Mouse (Mus musculus): Measurements from ENCODE around the gene Phospho2.

The Phospho2 gene

DNA sequence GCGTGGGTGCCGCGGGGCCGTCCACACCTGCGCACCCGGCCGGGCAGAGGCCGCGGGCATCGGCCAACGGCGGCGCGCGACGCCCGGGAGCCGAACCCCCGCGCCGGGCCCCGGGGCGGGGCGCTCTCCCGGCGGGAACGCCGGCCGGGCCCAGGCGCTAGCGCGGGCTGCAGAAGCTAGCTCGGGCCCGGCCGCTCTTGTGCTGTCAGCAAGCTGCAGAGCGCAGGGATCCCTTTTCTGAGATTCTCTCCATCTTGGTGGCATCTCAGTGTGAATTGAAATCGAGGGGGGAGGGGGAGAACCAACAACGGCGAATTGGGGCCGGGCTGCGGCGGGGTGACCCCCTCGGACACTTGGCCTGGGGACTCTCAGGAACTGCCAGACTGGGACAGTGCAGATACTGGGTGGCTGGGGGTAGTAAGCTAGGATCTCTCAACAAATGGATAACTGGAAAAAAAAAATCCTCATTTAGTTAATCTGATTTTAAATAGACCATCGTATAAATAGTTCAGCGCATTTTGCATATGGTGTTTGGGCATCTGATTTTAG lies 33.8 kb downstream of the Phospho2 start:
- no peak for DNase-seq (ENCODE audit: low spot score in 2 of 2)

DNA sequence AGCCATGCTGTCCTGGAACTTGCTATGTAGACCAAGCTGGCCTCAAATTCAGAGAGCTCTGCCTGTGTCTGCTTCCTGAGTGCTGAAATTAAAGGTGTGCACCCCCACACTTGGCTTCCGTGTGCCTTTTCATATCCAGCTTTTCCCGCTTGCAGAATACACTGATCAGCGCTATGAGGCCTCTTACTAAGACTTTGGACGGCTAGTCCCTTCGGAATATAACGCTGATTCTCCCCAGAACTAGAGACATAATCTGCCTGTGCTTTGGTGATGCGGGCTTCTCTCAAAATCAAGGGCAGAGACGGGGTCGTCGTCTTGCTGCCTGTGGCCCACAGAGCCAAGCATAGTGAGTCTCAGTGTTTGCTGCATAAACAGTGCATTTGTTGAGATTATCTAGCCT lies 36.5 kb downstream of the Phospho2 start:
- DNase-seq (ENCODE audit: low spot score in 2 of 2) = no peak

DNA sequence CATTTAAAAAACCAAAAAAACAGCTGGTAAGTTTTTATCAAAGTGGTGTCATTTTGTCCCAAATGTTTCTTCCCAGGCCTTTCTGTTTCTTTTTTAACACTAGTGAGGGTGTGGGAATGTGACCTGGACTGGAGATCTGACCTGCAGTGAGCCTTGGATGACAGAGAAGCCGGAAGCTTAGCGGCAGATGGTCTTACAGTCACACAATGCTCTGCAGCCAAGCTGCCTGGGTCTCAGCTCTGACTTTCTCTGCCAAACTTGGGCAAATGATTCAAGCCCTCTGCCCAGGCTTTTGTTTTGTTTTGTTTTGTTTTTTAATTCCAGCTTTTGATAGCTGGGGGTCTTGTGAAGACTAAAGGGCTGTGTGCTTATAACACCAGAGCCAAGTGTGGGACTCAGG lies 37.0 kb downstream of the Phospho2 start:
- DNase-seq (ENCODE audit: low spot score in 2 of 2) = no peak

DNA sequence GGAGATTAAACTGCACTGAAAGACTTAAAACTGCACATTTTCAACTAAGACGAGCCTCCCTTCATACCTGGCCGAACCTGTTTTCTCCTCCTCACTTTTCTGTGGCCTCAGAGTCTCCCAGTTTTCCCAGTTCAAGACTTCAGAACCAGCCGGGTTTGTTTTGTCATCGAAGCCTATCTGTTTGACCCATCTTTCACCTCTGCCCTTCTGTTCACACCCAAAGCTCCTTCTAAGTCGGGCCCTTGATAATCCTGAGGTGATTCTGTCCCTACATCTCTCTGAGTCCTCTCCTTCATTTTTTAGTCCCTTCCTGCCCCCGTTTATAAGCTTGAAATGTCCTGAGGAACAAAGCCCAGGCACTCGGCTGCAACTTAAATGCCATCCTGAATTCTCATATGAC lies 38.6 kb downstream of the Phospho2 start:
- DNase-seq (ENCODE audit: low spot score in 2 of 2) = no peak

DNA sequence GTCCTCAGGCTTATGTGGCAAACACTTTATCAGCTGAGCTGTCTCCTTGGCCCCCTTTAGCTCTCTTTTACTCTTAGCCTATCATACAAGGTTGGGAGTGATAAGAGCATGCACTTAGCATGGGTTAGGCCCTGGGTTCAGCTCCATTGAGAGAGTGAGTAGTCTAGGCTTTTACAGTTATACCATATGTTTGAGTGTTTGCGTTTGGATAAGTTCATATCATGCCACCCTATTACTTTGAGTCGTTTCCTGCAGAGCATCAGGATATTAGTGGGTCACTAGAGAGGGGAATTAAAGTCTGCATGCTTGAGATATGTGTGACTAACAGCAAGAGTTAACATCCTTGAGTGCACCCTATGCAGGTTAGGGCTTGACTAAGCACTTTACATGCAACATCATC lies 40.3 kb downstream of the Phospho2 start:
- DNase-seq (ENCODE audit: low spot score in 2 of 2) = no peak

DNA sequence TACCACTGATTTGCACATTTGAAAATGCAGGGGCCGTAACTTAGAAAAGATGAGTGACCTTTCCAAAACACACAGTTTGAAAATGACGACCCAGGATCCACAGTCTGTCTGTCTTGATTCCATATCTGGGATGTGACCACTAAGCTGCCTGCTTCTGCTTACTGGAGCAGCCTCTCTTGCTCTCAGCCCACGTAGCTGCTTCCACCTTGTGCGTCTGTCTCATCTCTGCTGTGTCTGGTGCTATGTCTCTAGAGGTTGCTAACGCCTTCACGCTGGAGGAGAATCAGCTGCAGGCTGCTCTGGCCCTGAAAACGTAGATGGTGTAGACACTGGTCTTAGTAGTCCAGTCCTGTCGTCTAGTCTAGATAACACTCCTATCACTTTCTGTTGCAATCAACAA lies 40.7 kb downstream of the Phospho2 start:
- DNase-seq (ENCODE audit: low spot score in 2 of 2) = no peak

DNA sequence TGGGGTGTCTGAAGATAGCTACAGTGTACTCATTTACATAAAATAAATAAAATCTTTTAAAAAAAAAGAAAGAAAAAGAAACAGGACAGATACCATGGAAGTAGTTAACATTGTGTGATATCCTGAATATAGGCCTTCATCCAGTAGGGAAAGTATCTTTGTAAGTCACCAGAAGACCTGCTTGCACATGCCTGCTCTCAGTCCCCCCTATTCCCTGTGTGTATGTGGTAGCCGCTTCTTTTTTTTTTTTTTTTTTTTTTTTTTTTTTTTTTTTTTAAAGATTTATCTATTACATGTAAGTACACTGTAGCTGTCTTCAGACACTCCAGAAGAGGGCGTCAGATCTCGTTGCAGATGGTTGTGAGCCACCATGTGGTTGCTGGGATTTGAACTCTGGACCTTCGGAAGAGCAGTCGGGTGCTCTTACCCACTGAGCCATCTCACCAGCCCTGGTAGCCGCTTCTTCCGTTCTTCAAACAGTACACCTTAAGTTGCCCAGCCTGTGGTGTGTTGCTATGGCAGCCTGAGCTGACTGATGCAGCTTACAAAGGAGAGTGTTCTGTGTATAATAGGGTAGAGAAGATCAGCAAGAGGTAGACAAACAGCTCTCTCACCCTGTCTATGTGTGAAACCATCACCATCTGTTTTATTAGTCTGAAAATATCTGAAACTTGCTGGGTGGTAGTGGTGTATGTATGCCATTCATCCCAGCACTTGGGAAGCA lies 48.0 kb downstream of the Phospho2 start:
- no peak for DNase-seq (ENCODE audit: low spot score in 2 of 2)

DNA sequence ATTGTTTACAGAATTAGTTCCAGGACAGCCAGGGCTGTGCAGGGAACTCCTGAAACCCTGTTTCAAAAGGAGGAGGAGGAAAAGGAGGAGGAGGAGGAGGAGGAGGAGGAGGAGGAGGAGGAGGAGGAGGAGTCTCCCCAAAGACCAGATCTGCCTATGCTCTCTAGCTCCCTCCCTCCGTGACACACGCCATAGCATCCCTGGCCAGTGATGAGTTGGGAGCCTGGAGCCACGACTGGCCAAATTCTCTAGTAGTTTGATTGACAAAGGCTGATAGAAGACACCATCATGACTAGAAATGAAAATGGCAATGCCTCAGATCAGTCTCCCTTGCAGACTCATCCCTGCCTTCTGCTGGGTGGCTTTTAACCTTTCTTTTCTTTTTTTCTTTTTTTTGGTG lies 48.6 kb downstream of the Phospho2 start:
- no peak for DNase-seq (ENCODE audit: low spot score in 2 of 2)

DNA sequence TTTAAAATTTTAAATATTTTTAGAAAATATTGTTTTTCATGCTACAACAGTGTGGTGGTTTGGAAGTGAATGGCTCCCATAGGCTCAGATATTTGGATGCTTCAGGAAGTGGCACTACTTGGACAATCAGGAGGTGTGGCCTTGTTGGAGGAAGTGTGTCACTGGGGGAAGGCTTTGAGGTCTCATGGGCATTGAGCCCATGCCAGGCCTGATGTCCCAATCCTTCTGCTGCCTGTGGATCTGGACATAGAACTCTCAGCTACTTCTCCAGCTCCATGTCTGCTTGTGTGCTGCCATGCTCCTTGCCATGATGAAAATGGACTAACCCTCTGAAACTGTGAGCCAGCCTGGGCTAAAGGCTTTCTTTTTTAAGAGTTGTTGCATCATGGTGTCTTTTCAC lies 49.3 kb downstream of the Phospho2 start:
- DNase-seq (ENCODE audit: low spot score in 2 of 2) = no peak

DNA sequence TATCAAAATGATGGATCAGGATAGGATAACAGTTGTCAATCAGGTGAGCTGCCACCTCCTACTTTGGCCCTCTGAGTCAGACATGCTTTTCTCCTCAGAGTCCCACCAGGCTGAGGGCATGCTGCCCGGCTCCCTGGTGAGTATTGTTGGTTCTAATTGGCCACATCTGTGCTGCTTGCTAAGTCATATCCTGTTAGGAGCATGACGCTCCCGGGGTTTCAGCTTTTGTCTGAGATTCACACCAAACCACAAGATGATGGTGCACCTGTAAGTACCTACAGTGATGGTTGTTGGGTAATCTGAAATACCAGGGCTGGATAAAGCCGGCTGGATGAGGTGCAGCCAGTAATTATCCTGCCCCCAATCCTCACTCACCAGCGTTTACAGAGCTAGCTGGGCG lies 50.8 kb downstream of the Phospho2 start:
- DNase-seq (ENCODE audit: low spot score in 2 of 2) = no peak

DNA sequence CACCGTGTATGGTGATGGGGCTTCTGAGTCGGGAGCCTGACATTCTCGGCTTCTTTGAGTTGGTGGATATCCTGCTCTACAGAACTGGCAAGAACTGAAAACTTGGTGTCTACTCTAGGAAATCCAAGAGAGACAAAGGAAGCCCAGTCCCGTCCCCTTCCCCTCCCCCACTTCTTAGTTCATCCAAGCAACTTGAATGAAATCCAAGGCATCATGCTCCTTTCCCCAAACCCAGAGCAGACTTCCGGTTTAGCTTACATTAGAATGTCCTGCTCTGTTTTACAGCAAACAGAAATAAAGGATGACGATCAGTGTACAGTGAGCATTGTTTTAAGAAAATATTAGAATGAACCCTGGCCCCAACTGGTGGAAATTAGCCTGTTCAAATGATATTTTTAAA lies 59.8 kb downstream of the Phospho2 start:
- DNase-seq (ENCODE audit: low spot score in 2 of 2) = no peak
